Mouse (Mus musculus): ENCODE data around the gene Arhgef3. TPM values are rescaled to one million over a fixed set of nuclear protein-coding genes. Genes with fewer than 3 reads are reported as not detected.

Gene Arhgef3
- polyA plus RNA-seq, 1 experiment from 2014 or later: 16.2 TPM

DNA sequence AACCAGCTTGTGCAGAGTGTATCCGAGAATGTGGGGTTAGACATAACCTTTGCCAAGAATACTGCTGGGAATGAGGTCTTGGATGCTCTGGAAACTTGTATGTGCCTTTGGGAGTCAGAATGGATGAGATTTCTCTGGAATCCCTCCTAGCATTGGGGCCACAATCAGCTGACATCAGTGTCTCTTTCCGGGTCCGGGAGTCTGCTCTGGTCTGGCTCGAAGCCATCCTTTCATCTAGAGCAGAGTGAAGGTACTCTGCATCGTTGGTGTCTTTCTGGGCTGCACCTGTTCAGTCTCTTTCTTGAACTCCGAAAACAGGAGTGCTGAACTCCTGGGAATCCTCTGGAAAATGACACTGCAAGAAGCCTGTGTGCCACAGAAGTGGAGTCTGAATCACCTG lies 1.3 kb downstream of the Arhgef3 start:
- no peak for ATAC-seq (ENCODE audit: insufficient number of reproducible peaks, low FRiP score, low TSS enrichment, low read depth)
- H3K27me3 ChIP-seq: peaks cover 6% of the 10 kb centered on the region; the same call in 1 of the 2 replicates
- H3K4me3 ChIP-seq (replicated peaks): no peak overlapping the region
- no peak overlapping the region for H3K9ac ChIP-seq
- peaks cover 18% of the 10 kb centered on the region for H3K4me1 ChIP-seq
- no peaks in the 10 kb centered on the region for H3K9me3 ChIP-seq (replicated peaks)
- H3K27ac ChIP-seq (replicated peaks): no peak overlapping the region
- no peak overlapping the region for H3K4me2 ChIP-seq (replicated peaks)
- 61% methylated on average over 6 of the region's 6 CpGs for WGBS
- no peaks in the 10 kb centered on the region for H3K36me3 ChIP-seq

DNA sequence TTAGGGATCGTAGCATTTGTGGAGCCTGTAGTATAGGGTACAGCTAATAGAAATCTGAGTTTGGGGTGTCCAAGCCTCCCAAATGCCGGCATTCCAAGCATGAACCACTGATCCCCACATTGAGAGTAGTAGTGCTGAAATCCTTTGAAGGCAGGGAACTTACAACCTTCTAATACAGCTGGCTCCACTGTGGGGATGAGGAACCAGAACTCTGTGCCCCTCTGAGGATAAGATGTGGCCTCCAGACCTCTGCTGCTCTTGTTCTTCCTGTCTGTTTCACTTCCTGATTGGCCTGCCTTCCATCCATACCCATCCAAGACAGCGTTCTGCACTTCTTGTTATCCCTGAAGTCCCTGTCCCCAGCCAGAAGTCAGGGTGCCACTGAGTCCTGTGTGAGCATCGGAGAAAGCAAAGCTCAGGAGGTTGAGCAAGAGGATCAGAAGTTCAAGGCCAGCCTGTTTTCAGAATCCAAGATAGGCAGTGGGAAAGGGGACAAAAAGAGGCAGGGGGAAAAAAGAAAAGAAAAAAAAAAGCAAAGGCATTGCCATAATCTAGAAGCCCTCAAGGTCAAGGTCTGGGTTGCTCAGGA lies 2.0 kb downstream of the Arhgef3 start:
- Histone ChIP-seq H3K27me3 (peaks cover 6% of the 10 kb centered on the region; the same call in 1 of the 2 replicates), H3K36me3 (no peaks in the 10 kb centered on the region), H3K4me2 (replicated peaks) (no peak overlapping the region), H3K9ac (no peak overlapping the region), H3K4me3 (replicated peaks) (no peak overlapping the region), H3K4me1 (peaks cover 18% of the 10 kb centered on the region), H3K27ac (replicated peaks) (no peak overlapping the region), H3K9me3 (replicated peaks) (no peaks in the 10 kb centered on the region)
- 74% methylated on average over 4 of the region's 4 CpGs for WGBS
- ATAC-seq (ENCODE audit: insufficient number of reproducible peaks, low FRiP score, low TSS enrichment, low read depth): no peak

GRCm38 (mm10) chr14:27118546-27118945 lies 3.8 kb downstream of the Arhgef3 start:
- H3K4me2 ChIP-seq (replicated peaks): no peak overlapping the region
- no peaks in the 10 kb centered on the region for H3K36me3 ChIP-seq
- no peak overlapping the region for H3K4me3 ChIP-seq (replicated peaks)
- ATAC-seq (ENCODE audit: insufficient number of reproducible peaks, low FRiP score, low TSS enrichment, low read depth): no peak
- 89% methylated on average over 5 of the region's 5 CpGs for WGBS
- no peaks in the 10 kb centered on the region for H3K9me3 ChIP-seq (replicated peaks)
- peaks cover 26% of the 10 kb centered on the region for H3K4me1 ChIP-seq
- H3K27me3 ChIP-seq: peaks cover 6% of the 10 kb centered on the region; the same call in 1 of the 2 replicates
- no peak overlapping the region for H3K9ac ChIP-seq
- no peak overlapping the region for H3K27ac ChIP-seq (replicated peaks)

- no peak overlapping the region for H3K4me3 ChIP-seq (replicated peaks)
- no peak overlapping the region for H3K27ac ChIP-seq (replicated peaks)
- no peak overlapping the region for H3K4me2 ChIP-seq (replicated peaks)
- no peaks in the 10 kb centered on the region for H3K27me3 ChIP-seq
- H3K9me3 ChIP-seq (replicated peaks): no peaks in the 10 kb centered on the region
- 52% methylated on average over 3 of the region's 3 CpGs for WGBS
- H3K4me1 ChIP-seq: peaks cover 9% of the 10 kb centered on the region; the same call in 1 of the 2 replicates
- no peak for ATAC-seq (ENCODE audit: insufficient number of reproducible peaks, low FRiP score, low TSS enrichment, low read depth)
- no peak overlapping the region for H3K9ac ChIP-seq
- no peaks in the 10 kb centered on the region for H3K36me3 ChIP-seq
Observed at GRCm38 (mm10) chr14:27122646-27123045, 7.9 kb downstream of the Arhgef3 start.

- ATAC-seq (ENCODE audit: insufficient number of reproducible peaks, low FRiP score, low TSS enrichment, low read depth): no peak
- Histone ChIP-seq H3K27ac (replicated peaks) (peak overlapping the region; percentile 29; the same call in 1 of the 2 replicates), H3K9ac (no peak overlapping the region), H3K4me1 (peaks cover 9% of the 10 kb centered on the region; the same call in 1 of the 2 replicates), H3K36me3 (no peaks in the 10 kb centered on the region), H3K4me2 (replicated peaks) (no peak overlapping the region), H3K9me3 (replicated peaks) (no peaks in the 10 kb centered on the region), H3K27me3 (no peaks in the 10 kb centered on the region), H3K4me3 (replicated peaks) (no peak overlapping the region)
- 33% methylated on average over 8 of the region's 8 CpGs for WGBS
Observed at GRCm38 (mm10) chr14:27123543-27123942, 8.8 kb downstream of the Arhgef3 start.

DNA sequence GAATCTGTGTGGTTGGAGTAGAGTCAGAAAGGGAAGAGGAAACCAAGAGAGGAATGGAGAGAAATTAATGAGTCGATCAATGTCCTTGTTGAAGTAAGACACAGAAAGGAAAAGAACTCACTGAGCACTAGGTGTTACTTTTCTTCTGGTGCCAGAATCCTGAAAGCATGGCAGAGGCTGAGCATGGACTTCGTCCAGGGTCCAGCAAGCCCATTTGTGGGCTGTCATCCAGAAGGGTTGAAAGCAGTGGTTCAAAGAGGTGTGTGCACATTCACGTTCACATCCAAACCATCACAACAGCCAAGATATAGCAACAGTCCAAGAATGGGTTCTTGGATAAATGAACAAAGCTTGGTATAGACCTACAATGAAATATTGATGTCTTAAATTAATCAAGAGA lies 15.3 kb downstream of the Arhgef3 start:
- Histone ChIP-seq H3K9me3 (replicated peaks) (no peaks in the 10 kb centered on the region), H3K36me3 (no peaks in the 10 kb centered on the region), H3K4me2 (replicated peaks) (no peak overlapping the region), H3K4me1 (no peaks in the 10 kb centered on the region), H3K27me3 (no peaks in the 10 kb centered on the region), H3K27ac (replicated peaks) (no peak overlapping the region), H3K4me3 (replicated peaks) (no peak overlapping the region), H3K9ac (no peak overlapping the region)
- 92% methylated on average over 3 of the region's 3 CpGs for WGBS
- no peak for ATAC-seq (ENCODE audit: insufficient number of reproducible peaks, low FRiP score, low TSS enrichment, low read depth)

- H3K27ac ChIP-seq (replicated peaks): no peak overlapping the region
- no peaks in the 10 kb centered on the region for H3K4me1 ChIP-seq
- 64% methylated on average over 1 of the region's 1 CpGs for WGBS
- H3K4me3 ChIP-seq (replicated peaks): no peak overlapping the region
- no peaks in the 10 kb centered on the region for H3K36me3 ChIP-seq
- ATAC-seq (ENCODE audit: insufficient number of reproducible peaks, low FRiP score, low TSS enrichment, low read depth): no peak
- no peaks in the 10 kb centered on the region for H3K9me3 ChIP-seq (replicated peaks)
- H3K4me2 ChIP-seq (replicated peaks): no peak overlapping the region
- H3K27me3 ChIP-seq: no peaks in the 10 kb centered on the region
- no peak overlapping the region for H3K9ac ChIP-seq
Observed at GRCm38 (mm10) chr14:27130676-27131075, 16.0 kb downstream of the Arhgef3 start.

DNA sequence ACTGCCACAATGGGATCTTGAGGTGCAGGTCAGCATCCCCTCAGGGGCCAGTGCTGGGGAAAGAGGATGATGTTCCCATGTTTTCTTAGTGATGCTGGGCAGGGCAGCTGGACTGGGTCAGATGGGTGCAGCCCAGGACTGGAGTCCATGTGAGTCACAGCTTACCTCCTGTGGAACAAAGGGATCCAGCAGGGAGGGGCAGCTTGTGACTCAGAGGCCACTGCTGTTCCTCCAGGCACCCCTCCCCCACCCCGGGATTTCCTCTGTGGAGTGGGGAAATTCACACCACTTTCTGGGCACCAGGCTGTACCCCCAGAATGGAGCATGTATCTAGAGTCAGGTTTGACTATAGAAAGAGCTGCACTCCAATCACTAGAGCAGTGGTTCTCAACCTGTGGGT lies 16.8 kb downstream of the Arhgef3 start:
- no peak for ATAC-seq (ENCODE audit: insufficient number of reproducible peaks, low FRiP score, low TSS enrichment, low read depth)
- H3K36me3 ChIP-seq: no peaks in the 10 kb centered on the region
- no peak overlapping the region for H3K9ac ChIP-seq
- H3K27ac ChIP-seq (replicated peaks): no peak overlapping the region
- H3K4me2 ChIP-seq (replicated peaks): no peak overlapping the region
- H3K27me3 ChIP-seq: no peaks in the 10 kb centered on the region
- no peak overlapping the region for H3K4me3 ChIP-seq (replicated peaks)
- WGBS: 65% methylated on average over 1 of the region's 1 CpGs
- H3K9me3 ChIP-seq (replicated peaks): no peaks in the 10 kb centered on the region
- no peaks in the 10 kb centered on the region for H3K4me1 ChIP-seq

- Histone ChIP-seq H3K27me3 (no peaks in the 10 kb centered on the region), H3K4me3 (replicated peaks) (no peak overlapping the region), H3K4me1 (peaks cover 1% of the 10 kb centered on the region), H3K4me2 (replicated peaks) (no peak overlapping the region), H3K9ac (no peak overlapping the region), H3K36me3 (no peaks in the 10 kb centered on the region), H3K9me3 (replicated peaks) (no peaks in the 10 kb centered on the region), H3K27ac (replicated peaks) (no peak overlapping the region)
- 93% methylated on average over 9 of the region's 9 CpGs for WGBS
- no peak for ATAC-seq (ENCODE audit: insufficient number of reproducible peaks, low FRiP score, low TSS enrichment, low read depth)
Observed at GRCm38 (mm10) chr14:27138891-27139290, 24.2 kb downstream of the Arhgef3 start.

- Histone ChIP-seq H3K36me3 (no peaks in the 10 kb centered on the region), H3K27ac (replicated peaks) (no peak overlapping the region), H3K4me2 (replicated peaks) (no peak overlapping the region), H3K9ac (no peak overlapping the region), H3K9me3 (replicated peaks) (no peaks in the 10 kb centered on the region), H3K4me1 (peaks cover 8% of the 10 kb centered on the region), H3K4me3 (replicated peaks) (no peak overlapping the region), H3K27me3 (no peaks in the 10 kb centered on the region)
- 87% methylated on average over 3 of the region's 3 CpGs for WGBS
- no peak for ATAC-seq (ENCODE audit: insufficient number of reproducible peaks, low FRiP score, low TSS enrichment, low read depth)
Observed at GRCm38 (mm10) chr14:27139968-27140367, 25.3 kb downstream of the Arhgef3 start.

GRCm38 (mm10) chr14:27141486-27141885 lies 26.8 kb downstream of the Arhgef3 start:
- Histone ChIP-seq H3K4me3 (replicated peaks) (no peak overlapping the region), H3K9me3 (replicated peaks) (no peaks in the 10 kb centered on the region), H3K27ac (replicated peaks) (no peak overlapping the region; the same call in 1 of the 2 replicates), H3K4me2 (replicated peaks) (no peak overlapping the region), H3K4me1 (peaks cover 17% of the 10 kb centered on the region), H3K27me3 (no peaks in the 10 kb centered on the region), H3K9ac (no peak overlapping the region), H3K36me3 (no peaks in the 10 kb centered on the region)
- 25% methylated on average over 3 of the region's 3 CpGs for WGBS
- no peak for ATAC-seq (ENCODE audit: insufficient number of reproducible peaks, low FRiP score, low TSS enrichment, low read depth)

- Histone ChIP-seq H3K4me1 (peaks cover 17% of the 10 kb centered on the region), H3K27ac (replicated peaks) (no peak overlapping the region), H3K9ac (no peak overlapping the region), H3K4me2 (replicated peaks) (no peak overlapping the region), H3K4me3 (replicated peaks) (no peak overlapping the region), H3K9me3 (replicated peaks) (no peaks in the 10 kb centered on the region), H3K27me3 (no peaks in the 10 kb centered on the region), H3K36me3 (no peaks in the 10 kb centered on the region)
- ATAC-seq (ENCODE audit: insufficient number of reproducible peaks, low FRiP score, low TSS enrichment, low read depth): no peak
- 83% methylated on average over 5 of the region's 5 CpGs for WGBS
Observed at GRCm38 (mm10) chr14:27142680-27143079, 28.0 kb downstream of the Arhgef3 start.

All from embryonic facial prominence, embryonic 15.5 days (tissue).